Mouse (Mus musculus) olfactory bulb, adult 2 months (tissue): ENCODE measurements at regions not wholly inside any gene's neighbourhood (a gene's known extent, or its start where the extent isn't known, plus 50 kb on each side); places are given as distances from the start of the nearest gene placed in this dataset.

ENCODE experiments used
- CTCF ChIP-seq: fragments of 200-500 bp; IDR thresholded peaks from 2 replicates; pipeline ENCODE4 v1.5.1; 2012; ENCODE audit warnings: low read depth, mild to moderate bottlenecking, low read length, moderate library complexity; ENCODE audit not compliant: insufficient read depth
- POLR2A ChIP-seq: fragments of 200-500 bp; IDR thresholded peaks from 2 replicates; pipeline ENCODE4 v1.6.1; 2012; ENCODE audit warnings: mild to moderate bottlenecking, low read depth, low read length, moderate library complexity; ENCODE audit not compliant: insufficient read depth

DNA sequence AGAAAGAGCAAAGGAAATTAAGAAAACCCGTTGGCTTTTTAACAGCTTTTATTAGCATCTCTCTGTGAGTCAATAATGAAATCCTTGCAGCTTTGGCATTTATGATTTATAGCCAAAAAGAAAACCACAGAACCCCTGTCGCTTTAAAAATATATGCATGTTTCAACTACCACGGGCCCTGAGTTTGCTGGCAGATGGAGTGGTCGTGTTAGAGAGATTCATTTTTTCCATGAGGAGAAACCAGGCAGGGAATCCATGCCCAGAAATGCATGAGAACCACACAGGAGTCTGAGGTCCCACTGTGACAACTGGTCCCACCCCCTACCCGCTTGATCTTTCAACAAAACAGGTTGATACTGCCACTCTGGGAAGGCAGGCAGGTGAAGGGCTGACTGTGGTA lies 147.9 kb upstream of the Klf3 start:
- no peak for TF ChIP-seq POLR2A
- no peak for TF ChIP-seq CTCF
